In the genomic region with DNA sequence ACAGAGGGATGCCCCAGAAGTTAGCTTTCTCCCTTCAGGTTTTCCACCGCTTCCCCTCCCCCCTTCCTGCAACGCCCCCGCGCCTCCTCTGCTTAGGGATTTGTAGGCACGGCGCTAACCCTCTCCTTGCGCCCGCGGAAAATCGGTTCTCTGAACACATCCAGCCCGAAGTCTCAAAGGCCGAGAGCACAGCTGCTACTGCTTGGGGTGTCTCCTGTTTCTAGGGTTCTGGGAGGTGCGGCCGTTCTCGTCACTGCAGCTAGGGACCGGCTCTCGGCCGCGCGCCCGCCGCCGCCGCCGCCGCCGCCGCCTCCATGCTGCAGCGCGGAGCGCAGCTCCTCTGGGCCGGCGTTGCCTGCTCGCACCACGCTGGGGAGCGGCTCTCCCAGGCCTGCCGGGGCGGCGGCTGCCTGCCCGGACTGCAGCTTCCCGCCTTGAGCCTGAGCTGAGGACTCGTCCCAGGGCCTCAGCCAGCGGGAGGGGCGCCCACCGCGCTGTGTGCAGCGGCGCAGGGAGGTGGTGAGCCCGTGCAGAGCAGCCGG, we compare ENCODE assay signal across 8 mouse cellular contexts. TPM values are rescaled to one million over a fixed set of nuclear protein-coding genes. Genes with fewer than 3 reads are reported as not detected.
DNase-seq lines count a peak whose midpoint lies in the region; ATAC-seq and TF ChIP-seq lines count a peak whose summit lies in the region.

A gene (plus strand): TSS at position 322 of the 542 bp plus-strand sequence.

- no peak within 1 kb of the TSS for H3K27ac ChIP-seq in embryonic facial prominence, embryonic 14.5 days (replicated peaks; ENCODE audit: low read depth, low read length)
- H3K27ac ChIP-seq in hindbrain, embryonic 10.5 days: peak within 1 kb of the TSS; percentile 86
- H3K27ac ChIP-seq in left cerebral cortex, adult 2 months: peak within 1 kb of the TSS; percentile 92
- H3K27ac ChIP-seq in midbrain, embryonic 12.5 days (replicated peaks): peak within 1 kb of the TSS; percentile 71

- H3K27me3 ChIP-seq in embryonic facial prominence, embryonic 14.5 days (replicated peaks; ENCODE audit: control insufficient read depth, insufficient read depth, low read length): peaks cover 51% of the 10 kb centered on the region
- peaks cover 64% of the 10 kb centered on the region for H3K27me3 ChIP-seq in hindbrain, embryonic 10.5 days (ENCODE audit: insufficient read depth, poor library complexity, severe bottlenecking)
- H3K27me3 ChIP-seq in midbrain, embryonic 12.5 days: peaks cover 40% of the 10 kb centered on the region

- ATAC-seq in embryonic facial prominence, embryonic 14.5 days (ENCODE audit: low read depth): peak; percentile 88
- peak; percentile 95 for ATAC-seq in midbrain, embryonic 12.5 days (ENCODE audit: low FRiP score, low read depth)
- no peak for ATAC-seq in activated CD4-positive, CD25-positive, alpha-beta regulatory T cell, adult 4 months

- intact Hi-C loops in left cerebral cortex, adult 2 months (cut with DNase I): loop anchor here (5.0 to 10.0 kb wide), 6 partner anchors 202 to 1998 kb away; no protein-coding TSS in a partner anchor

- peak; percentile 5 for DNase-seq in urinary bladder, postnatal 25 days (ENCODE audit: low spot score)
- no peak for DNase-seq in urinary bladder, adult 2 months (ENCODE audit: low spot score)
- peak; percentile 82 for DNase-seq in embryonic facial prominence, embryonic 14.5 days (ENCODE audit: low spot score)
- peak; percentile 80 for DNase-seq in hindbrain, embryonic 10.5 days (ENCODE audit: low spot score)
- DNase-seq in left cerebral cortex, adult 2 months (ENCODE audit: extremely low spot score in 1 of 2, low spot score in 2 of 2): peak; percentile 76 to 80
- DNase-seq in telencephalon, adult 2 months (ENCODE audit: low read depth, low spot score): peak; percentile 44

- no peak; the same call in 1 of the 2 replicates for TF ChIP-seq CTCF in left cerebral cortex, adult 2 months (IDR thresholded peaks at IDR 0.05)

- peak within 1 kb of the TSS; percentile 53 for H3K4me3 ChIP-seq in embryonic facial prominence, embryonic 14.5 days (ENCODE audit: low read depth, low read length)
- peak within 1 kb of the TSS; percentile 68 for H3K4me3 ChIP-seq in hindbrain, embryonic 10.5 days
- H3K4me3 ChIP-seq in left cerebral cortex, adult 2 months: peak within 1 kb of the TSS; percentile 70
- peak within 1 kb of the TSS; percentile 60 for H3K4me3 ChIP-seq in midbrain, embryonic 12.5 days

- peak within 1 kb of the TSS; percentile 82 for H3K4me2 ChIP-seq in embryonic facial prominence, embryonic 14.5 days (ENCODE audit: low read depth, low read length)
- H3K4me2 ChIP-seq in midbrain, embryonic 12.5 days (replicated peaks): peak within 1 kb of the TSS; percentile 86

- H3K9me3 ChIP-seq in embryonic facial prominence, embryonic 14.5 days (ENCODE audit: control insufficient read depth, low read length): no peaks in the 10 kb centered on the region
- no peaks in the 10 kb centered on the region for H3K9me3 ChIP-seq in hindbrain, embryonic 10.5 days
- H3K9me3 ChIP-seq in midbrain, embryonic 12.5 days: no peaks in the 10 kb centered on the region

- 1% methylated on average over 38 of the region's 50 CpGs for WGBS in embryonic facial prominence, embryonic 14.5 days
- WGBS in hindbrain, embryonic 10.5 days: under 1% methylated on average over 50 of the region's 50 CpGs
- WGBS in midbrain, embryonic 12.5 days: under 1% methylated on average over 48 of the region's 50 CpGs

- H3K9ac ChIP-seq in embryonic facial prominence, embryonic 14.5 days (ENCODE audit: low read depth, low read length): peak within 1 kb of the TSS; percentile 68
- H3K9ac ChIP-seq in midbrain, embryonic 12.5 days (replicated peaks): peak within 1 kb of the TSS; percentile 73

- H3K4me1 ChIP-seq in embryonic facial prominence, embryonic 14.5 days (ENCODE audit: control insufficient read depth, insufficient read depth, low read length): no peaks in the 10 kb centered on the region
- peaks cover 27% of the 10 kb centered on the region for H3K4me1 ChIP-seq in hindbrain, embryonic 10.5 days (replicated peaks)
- peaks cover 15% of the 10 kb centered on the region; the same call in 1 of the 2 replicates for H3K4me1 ChIP-seq in midbrain, embryonic 12.5 days

- no peaks in the 10 kb centered on the region for H3K36me3 ChIP-seq in embryonic facial prominence, embryonic 14.5 days (ENCODE audit: control insufficient read depth, insufficient read depth, low read length)
- H3K36me3 ChIP-seq in hindbrain, embryonic 10.5 days: no peaks in the 10 kb centered on the region
- no peaks in the 10 kb centered on the region for H3K36me3 ChIP-seq in midbrain, embryonic 12.5 days

RNA-seq across cellular contexts. Expression of the gene that starts here (rescaled TPM):
- 0.21 and 0.25 TPM in 2 replicates for polyA plus RNA-seq in urinary bladder, adult 2 months (2012; rRNA removed)
- polyA plus RNA-seq in embryonic facial prominence, embryonic 14.5 days (2014; fragmentation: Nextera tagmentation; extraction: Ambion mirVana): 4.8 and 5.0 TPM in 2 replicates
- polyA plus RNA-seq in hindbrain, embryonic 10.5 days (2016; fragmentation: Nextera tagmentation; extraction: Ambion mirVana): 0.87 and 2.6 TPM in 2 replicates
- 100 to 1,000 TPM; 118 to 123 TPM for total RNA-seq in left cerebral cortex, adult 2 months (2021)
- 6.3 and 7.5 TPM in 2 replicates for polyA plus RNA-seq in midbrain, embryonic 12.5 days (2016; fragmentation: Nextera tagmentation; extraction: Ambion mirVana)
- polyA plus RNA-seq in activated CD4-positive, CD25-positive, alpha-beta regulatory T cell, adult 4 months (2017; shearing (Covaris generic)): under 1 TPM in 1 of 2 experiments, not detected in 1; 0.34 TPM
